Mouse (Mus musculus) kidney, postnatal 14 days (tissue): Measurements from ENCODE around the gene Tcaim.

Experiments used
- DNase-seq: peaks from one replicate; pipeline ENCODE4 v3.0.0; 2022; ENCODE audit warnings: mixed read lengths

Gene Tcaim

GRCm38 (mm10) chr9:122855617-122856016, 50.3 kb downstream of the Tcaim start:
- no peak for DNase-seq

- no peak for DNase-seq
These were observed 51.4 kb downstream of the Tcaim start for GRCm38 (mm10) chr9:122856716-122857115.

- DNase-seq = no peak
These were observed 55.4 kb downstream of the Tcaim start for GRCm38 (mm10) chr9:122860752-122861151.

- DNase-seq = no peak
These were observed 58.4 kb downstream of the Tcaim start for GRCm38 (mm10) chr9:122863731-122864130.

GRCm38 (mm10) chr9:122864848-122865247, 59.5 kb downstream of the Tcaim start:
- no peak for DNase-seq

- peak; percentile 88 for DNase-seq
These were observed 60.4 kb downstream of the Tcaim start, which contains the start of gene Zfp445 for GRCm38 (mm10) chr9:122865697-122866166. Gene Zfp445, minus strand, starts transcription at chr9:122866006.

- DNase-seq = no peak
These were observed 60.9 kb downstream of the Tcaim start for GRCm38 (mm10) chr9:122866192-122866591.

- DNase-seq = no peak
These were observed 67.3 kb downstream of the Tcaim start for GRCm38 (mm10) chr9:122872595-122872994.

GRCm38 (mm10) chr9:122874653-122875052, 69.3 kb downstream of the Tcaim start:
- no peak for DNase-seq

- DNase-seq = no peak
These were observed 69.8 kb downstream of the Tcaim start for GRCm38 (mm10) chr9:122875145-122875544.

- DNase-seq = no peak
These were observed 80.0 kb downstream of the Tcaim start, which contains the start of gene Zkscan7 for GRCm38 (mm10) chr9:122885385-122885784. Gene Zkscan7, plus strand, starts transcription at chr9:122885685.
